Mouse (Mus musculus) ovary, adult 18-20 months (tissue): ENCODE data around the gene Pbx1.

Source experiments
- DNase-seq: peaks from one replicate; pipeline ENCODE4 v3.0.0; 2022; ENCODE audit warnings: low spot score, mixed read lengths

Gene Pbx1

DNA sequence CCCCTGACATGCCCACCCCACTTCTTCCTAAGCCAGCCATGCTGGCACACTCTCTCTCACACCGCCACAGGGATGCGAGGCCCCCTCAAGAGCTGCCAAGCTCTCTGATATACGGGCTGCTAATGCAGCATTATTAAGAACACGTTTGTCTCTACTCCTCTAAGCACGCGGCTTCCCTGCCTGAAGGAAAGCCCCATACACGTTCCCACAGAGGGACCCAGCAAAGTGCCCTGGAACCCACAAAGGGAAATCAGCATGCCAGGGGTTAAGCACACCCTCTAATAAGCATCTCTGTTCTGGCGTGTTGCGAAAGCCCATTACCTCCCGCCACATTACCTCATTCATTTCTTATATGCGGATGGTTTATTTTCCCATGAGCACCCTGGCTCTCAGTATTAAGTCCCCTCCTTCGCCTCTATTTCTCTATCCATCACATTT lies 132.1 kb downstream of the Pbx1 start:
- no peak for DNase-seq

GRCm38 (mm10) chr1:168299181-168299580 lies 132.9 kb downstream of the Pbx1 start:
- no peak for DNase-seq

- DNase-seq = no peak
These were observed 135.8 kb downstream of the Pbx1 start for GRCm38 (mm10) chr1:168296290-168296689.

- DNase-seq = no peak
These were observed 136.3 kb downstream of the Pbx1 start for GRCm38 (mm10) chr1:168295782-168296181.

DNA sequence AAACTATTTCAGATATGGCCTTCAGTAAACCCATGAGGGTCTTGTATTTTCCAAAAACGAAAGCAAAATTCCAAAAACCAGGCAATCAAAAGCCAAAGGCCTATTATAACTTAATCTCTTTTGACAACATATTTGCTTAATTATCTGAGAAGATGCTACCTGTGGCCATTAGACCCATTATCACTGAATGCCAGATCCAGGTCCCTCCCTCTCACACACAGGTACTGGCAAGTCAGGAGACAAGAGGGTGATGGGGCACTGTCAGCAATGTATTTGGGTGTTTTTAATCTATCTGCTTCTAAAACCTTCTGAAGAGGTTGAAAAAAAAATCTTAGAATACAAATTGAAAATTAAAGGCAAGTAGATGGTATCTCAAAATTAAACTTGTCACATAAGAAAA lies 138.4 kb downstream of the Pbx1 start:
- DNase-seq = no peak

DNA sequence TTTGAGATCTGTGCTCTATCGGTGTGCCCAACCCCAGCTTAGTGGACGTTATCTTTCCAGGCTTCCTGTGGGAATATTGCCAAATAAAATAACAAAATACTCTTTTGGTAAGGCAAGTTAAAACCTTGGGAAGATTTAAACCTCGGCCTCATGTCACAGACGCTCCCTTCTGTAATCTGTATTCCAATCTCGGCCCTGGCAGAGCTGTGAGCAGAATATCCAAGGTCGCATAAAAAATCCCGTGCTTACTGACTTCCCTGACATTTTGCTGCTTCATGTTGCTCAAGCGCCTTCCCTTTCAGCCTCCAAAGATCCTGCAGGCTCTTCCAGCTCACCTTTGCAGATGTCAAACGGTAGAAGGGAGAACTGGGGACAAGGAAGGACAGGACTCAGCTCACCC lies 140.0 kb downstream of the Pbx1 start:
- DNase-seq = peak; percentile 32

- DNase-seq = no peak
These were observed 140.4 kb downstream of the Pbx1 start for GRCm38 (mm10) chr1:168291643-168292040.

- DNase-seq = peak; percentile 48
These were observed 140.9 kb downstream of the Pbx1 start for GRCm38 (mm10) chr1:168291001-168291642.

DNA sequence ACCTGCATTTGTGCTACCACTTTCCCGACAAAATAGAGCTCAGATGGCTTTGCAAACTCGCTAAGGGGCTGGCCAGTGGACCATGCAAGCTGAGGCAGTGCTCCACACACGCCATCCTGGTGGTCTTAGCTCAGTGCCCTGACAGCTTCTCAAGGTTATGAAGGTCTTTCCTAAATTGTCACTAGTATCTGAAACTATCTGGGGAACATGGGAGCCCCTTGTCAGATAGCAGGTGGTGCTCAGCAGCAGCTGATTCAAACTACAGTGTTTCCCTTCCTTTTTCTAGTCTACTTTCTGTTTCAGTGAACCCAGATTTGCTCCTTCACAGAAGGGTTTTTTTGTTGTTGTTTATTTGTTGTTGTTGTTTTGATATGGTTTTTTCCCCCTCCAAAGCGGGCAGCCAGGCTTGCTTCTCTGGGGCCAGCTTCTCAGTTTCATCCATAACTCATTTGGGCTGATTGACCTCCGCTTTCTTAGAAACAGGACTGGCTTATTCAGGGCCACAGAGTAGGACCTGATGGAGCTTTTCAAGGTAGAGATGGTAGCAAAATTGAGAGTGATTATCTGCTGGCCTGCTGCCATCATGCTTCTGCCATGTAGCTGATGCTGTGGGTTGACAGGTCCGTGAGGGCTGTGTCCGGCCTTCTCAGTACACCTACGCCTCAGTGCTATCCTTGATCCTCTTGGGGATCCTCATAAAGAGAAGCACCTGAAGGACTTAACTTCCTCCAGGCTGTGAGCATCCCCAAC lies 141.7 kb downstream of the Pbx1 start:
- DNase-seq = no peak

DNA sequence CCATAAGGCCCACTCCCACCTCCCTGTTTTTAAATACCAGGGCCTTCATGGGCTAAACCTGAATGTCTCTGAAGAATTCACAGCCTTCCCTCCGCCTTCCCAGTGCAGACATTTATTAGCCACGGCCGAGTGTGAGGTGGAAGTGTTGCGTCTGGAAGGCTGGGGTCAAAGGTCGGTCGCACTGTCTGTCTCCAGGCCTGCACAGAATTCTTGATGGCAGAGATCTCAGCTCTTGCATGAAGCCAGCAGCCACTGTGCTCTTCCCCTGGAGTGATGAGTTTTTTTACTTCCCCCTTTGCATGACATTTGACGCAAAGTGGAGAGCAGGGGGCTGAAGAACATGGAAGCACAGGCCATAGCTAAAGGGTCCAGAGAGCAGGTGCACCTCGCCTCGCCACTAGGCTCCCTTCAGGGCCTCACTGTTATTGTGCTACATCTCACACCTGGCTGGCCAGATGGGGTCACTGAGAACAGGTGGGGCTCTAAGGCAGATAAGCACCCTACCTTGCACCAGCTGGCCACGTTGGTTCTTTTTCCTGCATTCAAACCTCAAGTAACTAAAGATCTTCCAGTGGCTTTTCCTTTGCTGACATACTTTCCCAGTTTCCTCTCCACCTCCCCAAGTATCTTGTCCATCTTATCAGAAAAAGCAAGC lies 143.1 kb downstream of the Pbx1 start:
- DNase-seq = no peak

DNA sequence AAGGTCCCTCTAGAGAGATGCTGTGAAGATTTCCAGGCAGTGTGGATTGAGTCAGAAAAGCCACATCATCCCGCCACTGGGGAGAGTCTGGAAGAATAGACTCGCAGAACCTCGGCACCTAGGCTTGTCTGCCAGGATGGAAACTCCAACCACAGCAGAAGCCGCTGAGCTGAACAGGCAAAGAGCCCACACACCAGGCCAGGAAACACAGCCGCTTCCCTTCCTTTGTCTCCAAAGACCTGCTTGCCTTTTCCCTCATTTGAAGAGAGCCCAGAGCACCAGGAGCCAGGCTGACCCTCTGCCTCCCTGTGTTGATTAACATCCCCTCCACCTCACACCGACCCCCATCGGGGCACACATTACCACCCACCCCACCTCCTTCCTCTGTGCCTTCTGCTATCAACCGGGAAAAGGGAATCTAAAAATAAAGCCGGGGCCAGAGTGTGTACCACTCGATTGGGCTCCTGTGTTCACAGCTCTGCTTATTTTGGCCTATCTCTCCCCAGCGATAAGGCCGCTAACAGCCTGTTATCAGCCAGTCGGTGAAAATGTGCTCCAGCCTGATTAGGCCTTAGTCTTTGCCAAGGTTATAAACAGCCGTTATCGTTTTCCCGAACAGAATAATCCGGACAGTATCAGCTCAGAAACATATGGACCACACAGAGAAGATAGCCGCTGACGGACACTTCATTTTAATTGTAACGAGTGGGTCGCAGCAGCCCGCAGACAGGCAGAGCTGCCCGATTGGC lies 144.1 kb downstream of the Pbx1 start:
- peak; percentile 75 for DNase-seq

DNA sequence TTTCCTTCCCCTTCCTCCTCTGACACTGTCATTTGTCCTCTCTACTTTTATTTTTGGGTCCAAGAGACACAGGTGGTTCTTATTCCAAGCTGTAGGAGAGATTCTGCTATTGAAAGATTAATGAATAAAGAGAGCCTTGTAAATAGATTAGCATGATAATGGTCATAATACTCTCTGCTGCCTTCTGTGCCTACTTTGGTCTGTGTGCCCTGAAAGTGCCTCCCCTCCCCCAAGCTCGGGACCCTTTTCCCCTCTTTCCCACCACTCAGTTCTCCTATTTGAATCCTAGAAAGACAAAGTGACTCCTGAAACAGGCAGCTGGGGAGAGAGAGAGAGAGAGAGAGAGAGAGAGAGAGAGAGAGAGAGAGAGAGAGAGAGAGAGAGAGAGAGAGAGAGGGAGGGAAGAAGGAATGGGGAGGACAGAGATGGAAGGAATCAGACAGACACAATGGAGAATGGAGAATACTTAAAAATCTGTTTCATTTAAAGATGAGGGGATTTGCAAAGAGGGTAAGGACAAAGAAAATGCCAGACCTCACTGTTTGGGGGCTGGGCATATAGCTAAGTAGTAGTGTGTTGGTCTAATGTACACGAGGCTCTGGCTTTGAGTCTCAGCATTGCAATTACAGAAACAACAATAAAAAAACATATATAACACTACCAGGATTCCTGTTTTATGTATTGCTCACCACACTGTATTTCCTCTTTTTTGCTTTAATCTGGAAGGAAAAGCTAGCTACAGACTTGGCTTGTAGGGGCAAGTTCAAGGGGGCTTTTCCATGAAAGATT lies 145.0 kb downstream of the Pbx1 start:
- no peak for DNase-seq

- DNase-seq = no peak
These were observed 147.4 kb downstream of the Pbx1 start for GRCm38 (mm10) chr1:168284566-168285141.

GRCm38 (mm10) chr1:168283841-168284565 lies 148.1 kb downstream of the Pbx1 start:
- no peak for DNase-seq

DNA sequence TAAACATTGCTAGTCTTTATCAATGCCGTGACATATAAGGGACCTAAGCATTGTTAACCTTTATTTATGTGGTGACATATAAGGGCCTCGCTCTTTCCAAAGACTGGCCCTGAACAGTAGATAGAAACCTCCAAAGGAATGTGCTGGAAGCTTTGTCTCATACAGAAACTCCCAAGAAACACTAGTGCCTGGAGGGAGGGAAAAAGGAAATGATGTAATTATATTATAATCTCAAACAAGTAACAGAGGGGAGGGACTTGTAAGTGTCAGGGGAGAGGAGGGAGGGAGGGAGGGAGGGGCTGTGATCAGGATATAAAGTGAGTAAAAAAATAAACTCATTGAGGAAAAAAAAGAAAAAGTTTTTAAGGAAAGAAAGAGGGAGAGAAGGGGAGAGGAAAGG lies 148.6 kb downstream of the Pbx1 start:
- no peak for DNase-seq

- DNase-seq = no peak
These were observed 156.4 kb downstream of the Pbx1 start for GRCm38 (mm10) chr1:168275678-168276077.

DNA sequence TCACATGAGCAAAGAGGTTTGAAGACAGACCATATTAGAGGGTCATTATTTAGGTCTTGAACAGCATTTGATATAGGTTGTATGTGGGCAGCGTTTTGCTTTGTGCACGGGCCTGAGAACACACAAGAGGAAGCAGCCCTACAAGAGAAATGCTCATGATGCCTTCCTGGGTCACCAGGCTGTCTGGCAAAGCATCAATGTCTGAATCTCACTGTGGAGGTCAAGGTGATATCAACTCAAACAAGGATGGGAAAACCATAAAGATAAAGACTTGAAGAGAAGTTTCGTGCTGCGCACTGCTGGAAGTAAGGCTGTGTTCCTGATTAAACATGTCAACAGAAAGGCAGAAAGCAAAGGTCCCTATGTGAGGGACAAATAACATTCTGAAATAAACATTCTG lies 157.8 kb downstream of the Pbx1 start:
- no peak for DNase-seq

DNA sequence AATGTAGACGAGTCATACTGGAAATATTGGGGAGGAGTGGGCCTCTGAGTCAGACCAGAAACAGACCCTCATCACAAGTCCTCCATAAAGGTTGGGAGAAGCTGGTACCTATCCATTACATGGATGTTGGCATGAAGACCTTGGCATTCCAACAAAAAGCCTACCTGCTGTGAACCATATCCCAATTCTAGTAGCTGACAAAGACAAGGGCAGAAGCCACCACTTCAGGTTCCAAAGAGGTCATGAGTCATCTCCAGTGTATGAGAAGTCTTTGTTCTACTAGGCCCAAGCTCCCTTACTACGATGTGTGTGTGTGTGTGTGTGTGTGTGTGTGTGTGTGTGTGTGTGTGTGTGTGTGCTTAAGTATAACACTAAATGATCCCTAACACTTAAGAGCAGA lies 160.0 kb downstream of the Pbx1 start:
- DNase-seq = no peak

DNA sequence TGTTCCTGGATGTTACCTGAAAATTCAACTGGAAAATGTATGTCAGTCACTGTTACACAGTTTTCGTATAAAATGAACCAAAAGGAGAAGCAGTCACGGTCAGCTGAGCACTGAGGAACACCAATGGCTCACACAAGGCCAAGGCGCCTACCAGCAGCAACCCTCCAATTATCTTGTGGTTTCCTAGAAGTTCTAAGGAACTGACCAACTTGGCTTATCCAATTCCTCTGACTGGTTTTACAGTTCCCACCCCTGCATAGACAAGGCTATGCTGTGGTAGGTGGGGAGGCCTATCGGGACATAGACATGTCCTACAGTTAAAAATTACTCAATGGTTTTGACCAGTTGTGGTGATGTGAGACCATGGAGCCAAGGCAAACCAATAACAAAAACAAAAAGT lies 160.9 kb downstream of the Pbx1 start:
- no peak for DNase-seq

DNA sequence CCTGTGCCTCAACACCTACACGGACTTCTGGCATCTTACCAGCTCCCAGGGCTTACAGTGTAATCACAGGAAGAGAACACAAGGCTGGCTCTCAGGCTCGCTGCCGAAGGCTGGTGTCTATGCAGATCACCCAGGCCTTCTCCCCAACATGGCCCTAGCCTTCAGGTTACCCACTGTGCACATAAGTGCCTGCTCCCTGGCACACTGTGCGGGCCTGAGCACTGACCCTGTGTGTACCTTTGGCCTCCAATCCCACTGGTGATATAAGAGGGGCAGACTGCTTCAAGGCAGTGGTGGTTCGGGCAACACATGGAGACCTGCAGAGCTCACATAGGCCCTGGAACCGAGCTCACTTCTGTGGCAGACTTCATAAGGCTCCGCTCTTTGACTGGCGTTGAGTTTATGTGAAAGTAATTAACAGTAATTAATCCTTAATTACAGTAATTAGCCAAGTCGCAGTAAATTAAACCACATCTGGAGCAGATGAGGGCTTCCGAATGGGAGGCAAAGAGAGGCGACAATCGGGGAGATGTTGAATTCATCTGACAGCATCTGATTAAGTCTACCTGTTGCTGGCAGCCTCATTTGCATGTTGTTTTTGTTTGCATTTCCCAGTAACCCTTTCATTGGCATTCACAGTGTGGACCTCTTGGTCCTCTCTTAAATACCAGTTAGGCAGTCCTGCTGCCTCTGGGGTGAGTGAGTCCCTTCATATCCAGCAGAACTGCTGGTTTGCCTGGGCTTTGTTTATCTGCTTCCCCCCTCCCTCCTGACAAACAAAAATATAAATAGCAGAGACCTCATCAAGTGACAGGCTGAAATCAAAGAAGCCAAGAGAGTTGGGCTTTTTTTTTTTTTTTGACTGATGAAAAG lies 163.1 kb downstream of the Pbx1 start:
- DNase-seq = no peak
